Mouse (Mus musculus): Measurements from ENCODE around the gene Psmd7. TPM values are rescaled to one million over a fixed set of nuclear protein-coding genes. Genes with fewer than 3 reads are reported as not detected.
A peak's percentile ranks its signal among the peaks of the same experiment; 100 is the strongest.
"Not testable (repeated sequence)": the region's sequence is repeated elsewhere in the genome, so short reads cannot be mapped to it uniquely, and the experiment has no call there.

Gene Psmd7
- 247 and 252 TPM in 2 replicates for polyA plus RNA-seq (2014; fragmentation: Nextera tagmentation; extraction: Ambion mirVana)

GRCm38 (mm10) chr8:107587995-107588780, at the start of gene Psmd7:
Psmd7 (minus strand) TSS chr8:107588464.
- Histone ChIP-seq H3K4me3 (ENCODE audit: low read depth, low read length) (peak within 1 kb of the TSS; percentile 95), H3K36me3 (ENCODE audit: control insufficient read depth, insufficient read depth, low read length) (peaks cover 28% of the 10 kb centered on the region), H3K9me3 (replicated peaks; ENCODE audit: control insufficient read depth, low read length) (no peaks in the 10 kb centered on the region), H3K27me3 (replicated peaks; ENCODE audit: control insufficient read depth, insufficient read depth, low read length) (no peaks in the 10 kb centered on the region), H3K27ac (ENCODE audit: low read depth, low read length) (peak within 1 kb of the TSS; percentile 84), H3K4me2 (ENCODE audit: low read length) (peak within 1 kb of the TSS; percentile 92), H3K9ac (ENCODE audit: low read length) (peak within 1 kb of the TSS; percentile 92), H3K4me1 (ENCODE audit: control insufficient read depth, insufficient read depth, low read length) (peaks cover 3% of the 10 kb centered on the region)
- ATAC-seq (peak; percentile 98), DNase-seq (ENCODE audit: low spot score) (peak; percentile 98)
- WGBS, result 3% methylated on average over 55 of the region's 65 CpGs

GRCm38 (mm10) chr8:107633734-107634133, 45.5 kb upstream of the Psmd7 start:
- Histone ChIP-seq H3K9me3 (replicated peaks; ENCODE audit: control insufficient read depth, low read length) (no peaks in the 10 kb centered on the region), H3K4me3 (ENCODE audit: low read depth, low read length) (no peak overlapping the region), H3K27me3 (replicated peaks; ENCODE audit: control insufficient read depth, insufficient read depth, low read length) (no peaks in the 10 kb centered on the region), H3K27ac (ENCODE audit: low read depth, low read length) (no peak overlapping the region), H3K9ac (ENCODE audit: low read length) (no peak overlapping the region), H3K4me2 (ENCODE audit: low read length) (no peak overlapping the region), H3K4me1 (ENCODE audit: control insufficient read depth, insufficient read depth, low read length) (no peaks in the 10 kb centered on the region), H3K36me3 (ENCODE audit: control insufficient read depth, insufficient read depth, low read length) (no peaks in the 10 kb centered on the region)
- ATAC-seq (no peak), DNase-seq (ENCODE audit: low spot score) (no peak)
- 99% methylated on average over 2 of the region's 2 CpGs for WGBS

- no peak overlapping the region for H3K4me2 ChIP-seq (ENCODE audit: low read length)
- H3K9ac ChIP-seq (ENCODE audit: low read length), result no peak overlapping the region
- 68% methylated on average over 11 of the region's 11 CpGs for WGBS
- H3K27ac ChIP-seq (ENCODE audit: low read depth, low read length), result no peak overlapping the region
- ATAC-seq, result no peak
- DNase-seq (ENCODE audit: low spot score), result no peak
- H3K27me3 ChIP-seq (replicated peaks; ENCODE audit: control insufficient read depth, insufficient read depth, low read length), result no peaks in the 10 kb centered on the region
- no peak overlapping the region for H3K4me3 ChIP-seq (ENCODE audit: low read depth, low read length)
- no peaks in the 10 kb centered on the region for H3K36me3 ChIP-seq (ENCODE audit: control insufficient read depth, insufficient read depth, low read length)
- H3K9me3 ChIP-seq (replicated peaks; ENCODE audit: control insufficient read depth, low read length), result no peaks in the 10 kb centered on the region
- H3K4me1 ChIP-seq (ENCODE audit: control insufficient read depth, insufficient read depth, low read length), result no peaks in the 10 kb centered on the region
Measured at GRCm38 (mm10) chr8:107629701-107630100, 41.4 kb upstream of the Psmd7 start.

- no peak overlapping the region for H3K4me2 ChIP-seq (ENCODE audit: low read length)
- no peak for ATAC-seq
- H3K9me3 ChIP-seq (replicated peaks; ENCODE audit: control insufficient read depth, low read length), result no peaks in the 10 kb centered on the region
- H3K9ac ChIP-seq (ENCODE audit: low read length), result no peak overlapping the region
- no peaks in the 10 kb centered on the region for H3K27me3 ChIP-seq (replicated peaks; ENCODE audit: control insufficient read depth, insufficient read depth, low read length)
- no peaks in the 10 kb centered on the region for H3K36me3 ChIP-seq (ENCODE audit: control insufficient read depth, insufficient read depth, low read length)
- WGBS, result 66% methylated on average over 8 of the region's 8 CpGs
- H3K27ac ChIP-seq (ENCODE audit: low read depth, low read length), result no peak overlapping the region
- no peak overlapping the region for H3K4me3 ChIP-seq (ENCODE audit: low read depth, low read length)
- H3K4me1 ChIP-seq (ENCODE audit: control insufficient read depth, insufficient read depth, low read length), result no peaks in the 10 kb centered on the region
- no peak for DNase-seq (ENCODE audit: low spot score)
Measured at GRCm38 (mm10) chr8:107628501-107629149, 40.4 kb upstream of the Psmd7 start.

GRCm38 (mm10) chr8:107627881-107628280, 39.6 kb upstream of the Psmd7 start:
- WGBS, result 62% methylated on average over 9 of the region's 9 CpGs
- no peaks in the 10 kb centered on the region for H3K36me3 ChIP-seq (ENCODE audit: control insufficient read depth, insufficient read depth, low read length)
- no peak overlapping the region for H3K9ac ChIP-seq (ENCODE audit: low read length)
- H3K27me3 ChIP-seq (replicated peaks; ENCODE audit: control insufficient read depth, insufficient read depth, low read length), result no peaks in the 10 kb centered on the region
- no peaks in the 10 kb centered on the region for H3K4me1 ChIP-seq (ENCODE audit: control insufficient read depth, insufficient read depth, low read length)
- H3K4me3 ChIP-seq (ENCODE audit: low read depth, low read length), result no peak overlapping the region
- no peaks in the 10 kb centered on the region for H3K9me3 ChIP-seq (replicated peaks; ENCODE audit: control insufficient read depth, low read length)
- DNase-seq (ENCODE audit: low spot score), result peak; percentile 56
- ATAC-seq, result no peak
- no peak overlapping the region for H3K27ac ChIP-seq (ENCODE audit: low read depth, low read length)
- H3K4me2 ChIP-seq (ENCODE audit: low read length), result no peak overlapping the region

- not testable (repeated sequence) for H3K27me3 ChIP-seq (replicated peaks; ENCODE audit: control insufficient read depth, insufficient read depth, low read length); DNase-seq (ENCODE audit: low spot score); H3K36me3 ChIP-seq (ENCODE audit: control insufficient read depth, insufficient read depth, low read length); H3K9me3 ChIP-seq (replicated peaks; ENCODE audit: control insufficient read depth, low read length); ATAC-seq; H3K4me2 ChIP-seq (ENCODE audit: low read length); H3K4me3 ChIP-seq (ENCODE audit: low read depth, low read length); H3K9ac ChIP-seq (ENCODE audit: low read length); H3K27ac ChIP-seq (ENCODE audit: low read depth, low read length); H3K4me1 ChIP-seq (ENCODE audit: control insufficient read depth, insufficient read depth, low read length)
Measured at GRCm38 (mm10) chr8:107624301-107624700, 36.0 kb upstream of the Psmd7 start.

- no peaks in the 10 kb centered on the region for H3K9me3 ChIP-seq (replicated peaks; ENCODE audit: control insufficient read depth, low read length)
- DNase-seq (ENCODE audit: low spot score) (no peak), ATAC-seq (no peak)
- 90% methylated on average over 10 of the region's 10 CpGs for WGBS
- no peak overlapping the region for H3K4me2 ChIP-seq (ENCODE audit: low read length)
- no peaks in the 10 kb centered on the region for H3K27me3 ChIP-seq (replicated peaks; ENCODE audit: control insufficient read depth, insufficient read depth, low read length)
- H3K9ac ChIP-seq (ENCODE audit: low read length), result no peak overlapping the region
- H3K27ac ChIP-seq (ENCODE audit: low read depth, low read length), result no peak overlapping the region
- H3K4me1 ChIP-seq (ENCODE audit: control insufficient read depth, insufficient read depth, low read length), result no peaks in the 10 kb centered on the region
- H3K4me3 ChIP-seq (ENCODE audit: low read depth, low read length), result no peak overlapping the region
- H3K36me3 ChIP-seq (ENCODE audit: control insufficient read depth, insufficient read depth, low read length), result no peaks in the 10 kb centered on the region
Measured at GRCm38 (mm10) chr8:107621930-107622623, 33.8 kb upstream of the Psmd7 start.

- no peak for DNase-seq (ENCODE audit: low spot score)
- Histone ChIP-seq H3K36me3 (ENCODE audit: control insufficient read depth, insufficient read depth, low read length) (no peaks in the 10 kb centered on the region), H3K27me3 (replicated peaks; ENCODE audit: control insufficient read depth, insufficient read depth, low read length) (no peaks in the 10 kb centered on the region), H3K4me2 (ENCODE audit: low read length) (no peak overlapping the region), H3K9me3 (replicated peaks; ENCODE audit: control insufficient read depth, low read length) (no peaks in the 10 kb centered on the region), H3K4me1 (ENCODE audit: control insufficient read depth, insufficient read depth, low read length) (no peaks in the 10 kb centered on the region), H3K9ac (ENCODE audit: low read length) (no peak overlapping the region), H3K27ac (ENCODE audit: low read depth, low read length) (no peak overlapping the region), H3K4me3 (ENCODE audit: low read depth, low read length) (no peak overlapping the region)
- WGBS, result 80% methylated on average over 3 of the region's 3 CpGs
- no peak for ATAC-seq
Measured at GRCm38 (mm10) chr8:107621136-107621535, 32.9 kb upstream of the Psmd7 start.
